Comparison of ENCODE assay signal across 8 mouse cellular contexts in genomic region chr1:74893134-74893855, GRCm38 (mm10). TPM values are rescaled to one million over a fixed set of nuclear protein-coding genes. Genes with fewer than 3 reads are reported as not detected.
DNase-seq lines count a peak whose midpoint lies in the region; ATAC-seq and TF ChIP-seq lines count a peak whose summit lies in the region.

Cryba2 (minus strand) TSS chr1:74893143.

- 2% methylated on average over 25 of the region's 25 CpGs for WGBS in cerebellum, adult 2 months
- 3% methylated on average over 25 of the region's 25 CpGs for WGBS in forebrain, embryonic 16.5 days
- 7% methylated on average over 25 of the region's 25 CpGs for whole genome bisulfite sequencing in stomach, embryonic 15.5 days

- TF ChIP-seq CTCF in cerebellum, adult 2 months (IDR thresholded peaks at IDR 0.05; ENCODE audit: borderline replicate concordance, insufficient read depth, low read depth, low read length), result peak; percentile 79

- peak within 1 kb of the TSS; percentile 35 for H3K4me3 ChIP-seq in cerebellum, adult 2 months (replicated peaks; ENCODE audit: insufficient read depth, low read depth, low read length)
- peak within 1 kb of the TSS; percentile 24 for H3K4me3 ChIP-seq in forebrain, embryonic 16.5 days (replicated peaks; ENCODE audit: low read length)
- peak within 1 kb of the TSS; percentile 9; the same call in 1 of the 2 replicates for H3K4me3 ChIP-seq in stomach, embryonic 15.5 days (replicated peaks)

- no peaks in the 10 kb centered on the region for H3K27me3 ChIP-seq in cerebellum, adult 2 months (ENCODE audit: control insufficient read depth, insufficient read depth, low read length)
- peaks cover 76% of the 10 kb centered on the region for H3K27me3 ChIP-seq in forebrain, embryonic 16.5 days (replicated peaks; ENCODE audit: control insufficient read depth, insufficient read depth, low read length)
- peaks cover 72% of the 10 kb centered on the region for H3K27me3 ChIP-seq in stomach, embryonic 15.5 days (replicated peaks)

- no peak within 1 kb of the TSS for H3K9ac ChIP-seq in forebrain, embryonic 16.5 days (replicated peaks; ENCODE audit: low read depth, low read length)
- no peak within 1 kb of the TSS for H3K9ac ChIP-seq in stomach, embryonic 15.5 days

- no peaks in the 10 kb centered on the region for H3K36me3 ChIP-seq in forebrain, embryonic 16.5 days (ENCODE audit: control insufficient read depth, insufficient read depth)
- H3K36me3 ChIP-seq in stomach, embryonic 15.5 days, result no peaks in the 10 kb centered on the region

- ATAC-seq in forebrain, embryonic 16.5 days, result peak; percentile 49
- ATAC-seq in megakaryocyte-erythroid progenitor cell, adult 5-6 weeks (replicated peaks; ENCODE audit: low FRiP score, low TSS enrichment, poor library complexity, severe bottlenecking), result peak; percentile 53; the same call in 1 of the 2 replicates
- ATAC-seq in stomach, embryonic 15.5 days (ENCODE audit: insufficient read depth, low FRiP score, low read depth), result no peak

- TF ChIP-seq POLR2A in cerebellum, adult 2 months (IDR thresholded peaks at IDR 0.05; ENCODE audit: borderline replicate concordance, insufficient read depth, low read length), result no peak

- peak within 1 kb of the TSS; percentile 35 for H3K4me2 ChIP-seq in forebrain, embryonic 16.5 days (ENCODE audit: low read length)
- peak within 1 kb of the TSS; percentile 32 for H3K4me2 ChIP-seq in stomach, embryonic 15.5 days

- H3K9me3 ChIP-seq in forebrain, embryonic 16.5 days (ENCODE audit: control insufficient read depth, low read length), result no peaks in the 10 kb centered on the region
- H3K9me3 ChIP-seq in stomach, embryonic 15.5 days, result no peaks in the 10 kb centered on the region

- no peak within 1 kb of the TSS for H3K27ac ChIP-seq in cerebellum, adult 2 months (ENCODE audit: insufficient read depth, low read length)
- no peak within 1 kb of the TSS for H3K27ac ChIP-seq in forebrain, embryonic 16.5 days (ENCODE audit: low read length)
- no peak within 1 kb of the TSS for H3K27ac ChIP-seq in stomach, embryonic 15.5 days

- no peaks in the 10 kb centered on the region for H3K4me1 ChIP-seq in cerebellum, adult 2 months (ENCODE audit: control insufficient read depth, insufficient read depth, low read length)
- H3K4me1 ChIP-seq in forebrain, embryonic 16.5 days (replicated peaks; ENCODE audit: control insufficient read depth, insufficient read depth, low read length), result peaks cover 7% of the 10 kb centered on the region
- H3K4me1 ChIP-seq in stomach, embryonic 15.5 days, result 0 out of 2 replicates have a peak, but pooled peaks cover 5% of the 10 kb centered on the region

- DNase-seq in adrenal gland, adult 2 months, result peak; percentile 56
- no peak for DNase-seq in adrenal gland, postnatal 4 days (ENCODE audit: low spot score in 2 of 2)
- peak; percentile 33 for DNase-seq in A20 (ENCODE audit: low read depth, low spot score)
- peak; percentile 57 to 67 for DNase-seq in cerebellum, adult 2 months
- DNase-seq in kidney, adult 9 months, result peak; percentile 64

RNA-seq across cellular contexts. Expression of gene Cryba2, which starts in this region (rescaled TPM):
- 1 to 10 TPM in 1 of 2 experiments, under 1 TPM in 1; 0.52 to 1.8 TPM for total RNA-seq in adrenal gland, adult 2 months (2021)
- 0.55 and 0.85 TPM in 2 replicates for polyA plus RNA-seq in adrenal gland, adult 2 months (2012; rRNA removed)
- 1 to 10 TPM; 2.0 to 3.3 TPM for total RNA-seq in adrenal gland, postnatal 4 days (2021)
- polyA plus RNA-seq in cerebellum, adult 2 months (2012; rRNA removed), result 1.7 and 3.3 TPM in 2 replicates
- not detected in 2 replicates for polyA plus RNA-seq in forebrain, embryonic 16.5 days (2015; fragmentation: Nextera tagmentation; extraction: Ambion mirVana)
- not detected in 2 replicates for total RNA-seq in megakaryocyte-erythroid progenitor cell, adult 5-6 weeks (2014; fragmentation: Nextera tagmentation)
- total RNA-seq in megakaryocyte-erythroid progenitor cell, adult 5-6 weeks (2017), result not detected in 2 replicates
- polyA plus RNA-seq in stomach, embryonic 15.5 days (2015; fragmentation: Nextera tagmentation; extraction: Ambion mirVana), result 2.2 and 3.9 TPM in 2 replicates

Comparison
In these comparisons a context has a peak if more than half of its experiments do, and no peak if none do; other contexts are left out.
1. DNase-seq: peak in adrenal gland, adult 2 months (single experiment), A20 (single experiment), cerebellum, adult 2 months (2 of 2) and kidney, adult 9 months (single experiment); none in adrenal gland, postnatal 4 days (0 of 2).
2. Peak in ATAC-seq, H3K4me3 ChIP-seq and H3K4me2 ChIP-seq in forebrain, embryonic 16.5 days; RNA of the gene not detected or under 1 TPM.
3. Peak in ATAC-seq in megakaryocyte-erythroid progenitor cell, adult 5-6 weeks; RNA of the gene not detected or under 1 TPM.
4. Peak in every context shown above with its lines, with median percentiles within 50 percentile points of each other: H3K4me3 ChIP-seq.